Mouse (Mus musculus): ENCODE data around the gene Mlycd. TPM values are rescaled to one million over a fixed set of nuclear protein-coding genes. Genes with fewer than 3 reads are reported as not detected.

The Mlycd gene
- polyA plus RNA-seq, 1 experiment from 2014 or later: 22.0 TPM

GRCm38 (mm10) chr8:119380619-119381018, 14.1 kb upstream of the Mlycd start:
- no peaks in the 10 kb centered on the region for H3K9me3 ChIP-seq (ENCODE audit: control insufficient read depth, low read length)
- peak; percentile 49 for DNase-seq (ENCODE audit: low spot score)
- H3K4me1 ChIP-seq (replicated peaks; ENCODE audit: control insufficient read depth, insufficient read depth): no peaks in the 10 kb centered on the region
- H3K27ac ChIP-seq (replicated peaks): no peak overlapping the region
- WGBS: 37% methylated on average over 4 of the region's 4 CpGs
- no peak overlapping the region for H3K4me3 ChIP-seq (ENCODE audit: low read depth, low read length)
- H3K27me3 ChIP-seq (ENCODE audit: control insufficient read depth, insufficient read depth, low read length): no peaks in the 10 kb centered on the region
- ATAC-seq (ENCODE audit: low FRiP score, low TSS enrichment): no peak
- no peak overlapping the region for H3K4me2 ChIP-seq (replicated peaks; ENCODE audit: low read depth)
- no peaks in the 10 kb centered on the region for H3K36me3 ChIP-seq (ENCODE audit: control insufficient read depth, insufficient read depth, low read length)
- TF ChIP-seq EP300 (optimal IDR thresholded peaks at IDR 0.05) (no peak), CTCF (IDR thresholded peaks at IDR 0.05; ENCODE audit: low read depth) (peak; percentile 73)
- no peak overlapping the region for H3K9ac ChIP-seq (ENCODE audit: low read length)

- Histone ChIP-seq H3K27ac (replicated peaks) (no peak overlapping the region), H3K4me1 (replicated peaks; ENCODE audit: control insufficient read depth, insufficient read depth) (no peaks in the 10 kb centered on the region), H3K27me3 (ENCODE audit: control insufficient read depth, insufficient read depth, low read length) (no peaks in the 10 kb centered on the region), H3K9ac (ENCODE audit: low read length) (no peak overlapping the region), H3K9me3 (ENCODE audit: control insufficient read depth, low read length) (no peaks in the 10 kb centered on the region), H3K36me3 (ENCODE audit: control insufficient read depth, insufficient read depth, low read length) (no peaks in the 10 kb centered on the region), H3K4me2 (replicated peaks; ENCODE audit: low read depth) (no peak overlapping the region), H3K4me3 (ENCODE audit: low read depth, low read length) (no peak overlapping the region)
- WGBS: 21% methylated on average over 10 of the region's 10 CpGs
- TF ChIP-seq EP300 (optimal IDR thresholded peaks at IDR 0.05) (no peak), CTCF (IDR thresholded peaks at IDR 0.05; ENCODE audit: low read depth) (peak; percentile 81)
- DNase-seq (ENCODE audit: low spot score) (peak; percentile 72), ATAC-seq (ENCODE audit: low FRiP score, low TSS enrichment) (0 out of 2 replicates have a peak, but pooled peaks have one; percentile 29)
These were observed 10.2 kb upstream of the Mlycd start for GRCm38 (mm10) chr8:119384478-119384877.

- Histone ChIP-seq H3K9ac (ENCODE audit: low read length) (no peak overlapping the region), H3K36me3 (ENCODE audit: control insufficient read depth, insufficient read depth, low read length) (no peaks in the 10 kb centered on the region), H3K4me1 (replicated peaks; ENCODE audit: control insufficient read depth, insufficient read depth) (no peaks in the 10 kb centered on the region), H3K4me3 (ENCODE audit: low read depth, low read length) (no peak overlapping the region), H3K27ac (replicated peaks) (no peak overlapping the region), H3K9me3 (ENCODE audit: control insufficient read depth, low read length) (no peaks in the 10 kb centered on the region), H3K27me3 (ENCODE audit: control insufficient read depth, insufficient read depth, low read length) (no peaks in the 10 kb centered on the region), H3K4me2 (replicated peaks; ENCODE audit: low read depth) (no peak overlapping the region)
- TF ChIP-seq EP300 (optimal IDR thresholded peaks at IDR 0.05) (no peak), CTCF (IDR thresholded peaks at IDR 0.05; ENCODE audit: low read depth) (no peak)
- DNase-seq (ENCODE audit: low spot score) (no peak), ATAC-seq (ENCODE audit: low FRiP score, low TSS enrichment) (no peak)
- WGBS: 68% methylated on average over 6 of the region's 6 CpGs
These were observed 8.8 kb upstream of the Mlycd start for GRCm38 (mm10) chr8:119385854-119386253.

- ATAC-seq (ENCODE audit: low FRiP score, low TSS enrichment) (no peak), DNase-seq (ENCODE audit: low spot score) (no peak)
- H3K9ac ChIP-seq (ENCODE audit: low read length): no peak overlapping the region
- WGBS: 78% methylated on average over 6 of the region's 6 CpGs
- H3K4me2 ChIP-seq (replicated peaks; ENCODE audit: low read depth): no peak overlapping the region
- H3K27ac ChIP-seq (replicated peaks): no peak overlapping the region
- TF ChIP-seq CTCF (IDR thresholded peaks at IDR 0.05; ENCODE audit: low read depth): no peak
- TF ChIP-seq EP300 (optimal IDR thresholded peaks at IDR 0.05): no peak
- H3K4me3 ChIP-seq (ENCODE audit: low read depth, low read length): no peak overlapping the region
- no peaks in the 10 kb centered on the region for H3K9me3 ChIP-seq (ENCODE audit: control insufficient read depth, low read length)
- H3K4me1 ChIP-seq (replicated peaks; ENCODE audit: control insufficient read depth, insufficient read depth): no peaks in the 10 kb centered on the region
- no peaks in the 10 kb centered on the region for H3K27me3 ChIP-seq (ENCODE audit: control insufficient read depth, insufficient read depth, low read length)
- no peaks in the 10 kb centered on the region for H3K36me3 ChIP-seq (ENCODE audit: control insufficient read depth, insufficient read depth, low read length)
These were observed 7.7 kb upstream of the Mlycd start for GRCm38 (mm10) chr8:119386988-119387387.

GRCm38 (mm10) chr8:119394097-119394496, 581 bp upstream of the Mlycd start:
- Histone ChIP-seq H3K9me3 (ENCODE audit: control insufficient read depth, low read length) (no peaks in the 10 kb centered on the region), H3K4me1 (replicated peaks; ENCODE audit: control insufficient read depth, insufficient read depth) (peaks cover 3% of the 10 kb centered on the region; the same call in 1 of the 2 replicates), H3K4me3 (ENCODE audit: low read depth, low read length) (peak overlapping the region; percentile 73), H3K9ac (ENCODE audit: low read length) (peak overlapping the region; percentile 86; the same call in 1 of the 2 replicates), H3K27me3 (ENCODE audit: control insufficient read depth, insufficient read depth, low read length) (no peaks in the 10 kb centered on the region), H3K4me2 (replicated peaks; ENCODE audit: low read depth) (peak overlapping the region; percentile 98), H3K27ac (replicated peaks) (peak overlapping the region; percentile 65; the same call in 1 of the 2 replicates), H3K36me3 (ENCODE audit: control insufficient read depth, insufficient read depth, low read length) (0 out of 2 replicates have a peak, but pooled peaks cover 3% of the 10 kb centered on the region)
- DNase-seq (ENCODE audit: low spot score): no peak
- no peak for ATAC-seq (ENCODE audit: low FRiP score, low TSS enrichment)
- 73% methylated on average over 9 of the region's 9 CpGs for WGBS
- no peak for TF ChIP-seq EP300 (optimal IDR thresholded peaks at IDR 0.05)
- TF ChIP-seq CTCF (IDR thresholded peaks at IDR 0.05; ENCODE audit: low read depth): no peak

- H3K27me3 ChIP-seq (ENCODE audit: control insufficient read depth, insufficient read depth, low read length): no peaks in the 10 kb centered on the region
- peak; percentile 59 for ATAC-seq (ENCODE audit: low FRiP score, low TSS enrichment)
- TF ChIP-seq CTCF (IDR thresholded peaks at IDR 0.05; ENCODE audit: low read depth) (no peak), EP300 (optimal IDR thresholded peaks at IDR 0.05) (no peak)
- peak overlapping the region; percentile 98 for H3K4me2 ChIP-seq (replicated peaks; ENCODE audit: low read depth)
- WGBS: 4% methylated on average over 78 of the region's 83 CpGs
- peak overlapping the region; percentile 73 for H3K4me3 ChIP-seq (ENCODE audit: low read depth, low read length)
- H3K4me1 ChIP-seq (replicated peaks; ENCODE audit: control insufficient read depth, insufficient read depth): peaks cover 3% of the 10 kb centered on the region; the same call in 1 of the 2 replicates
- peak overlapping the region; percentile 86 for H3K9ac ChIP-seq (ENCODE audit: low read length)
- H3K36me3 ChIP-seq (ENCODE audit: control insufficient read depth, insufficient read depth, low read length): 0 out of 2 replicates have a peak, but pooled peaks cover 3% of the 10 kb centered on the region
- H3K27ac ChIP-seq (replicated peaks): peak overlapping the region; percentile 96
- DNase-seq (ENCODE audit: low spot score): no peak
- no peaks in the 10 kb centered on the region for H3K9me3 ChIP-seq (ENCODE audit: control insufficient read depth, low read length)
These were observed 633 bp downstream of the Mlycd start for GRCm38 (mm10) chr8:119395072-119395950.
